Mouse (Mus musculus) kidney, adult 2 months (tissue): Measurements from ENCODE around the gene Mettl25.

Experiments used
- CTCF ChIP-seq: fragments of 200-500 bp; conservative IDR thresholded peaks from 2 replicates; pipeline ENCODE4 v1.5.1; 2011; ENCODE audit warnings: low read depth, mild to moderate bottlenecking, control low read depth, low read length, moderate library complexity, mixed read lengths; ENCODE audit not compliant: insufficient read depth, insufficient read length
- POLR2A ChIP-seq: fragments of 200-500 bp; IDR thresholded peaks from one replicate; pipeline ENCODE4 v1.6.1; 2011; ENCODE audit warnings: low read depth, low read length, control low read depth

- TF ChIP-seq POLR2A = no peak
- TF ChIP-seq CTCF = no peak
Measured at GRCm38 (mm10) chr10:105797250-105797924, 43.8 kb downstream of the Mettl25 start.
